Mouse (Mus musculus) thymus, adult 2 months (tissue): Measurements from ENCODE around the gene Prr3.
A peak's percentile ranks its signal among the peaks of the same experiment; 100 is the strongest.

Experiments
- CTCF ChIP-seq: fragments of 200-500 bp; IDR thresholded peaks from 2 replicates; pipeline ENCODE4 v1.5.1; 2012; ENCODE audit warnings: mild to moderate bottlenecking, control low read depth, low read length, moderate library complexity, borderline replicate concordance; ENCODE audit not compliant: control insufficient read depth, poor library complexity, insufficient read depth; ENCODE audit errors: extremely low read depth
- POLR2A ChIP-seq: fragments of 200-500 bp; IDR thresholded peaks from 2 replicates; pipeline ENCODE4 v1.6.1; 2012; ENCODE audit warnings: mild to moderate bottlenecking, low read length, control low read depth, moderate library complexity; ENCODE audit not compliant: control insufficient read depth, poor library complexity, insufficient read depth; ENCODE audit errors: extremely low read depth

- TF ChIP-seq POLR2A (no peak), CTCF (peak; percentile 79; the same call in 1 of the 2 replicates)
Measured at GRCm38 (mm10) chr17:35996949-35997348, 16.9 kb upstream of the Prr3 start.
